Comparison of ENCODE assay signal across 8 mouse cellular contexts in genomic region chr9:31387206-31387605, GRCm38 (mm10). TPM values are rescaled to one million over a fixed set of nuclear protein-coding genes. Genes with fewer than 3 reads are reported as not detected.
DNase-seq lines count a peak whose midpoint lies in the region; ATAC-seq and TF ChIP-seq lines count a peak whose summit lies in the region.

No protein-coding gene starts in this region.

- no peaks in the 10 kb centered on the region for H3K9me3 ChIP-seq in erythroblast, embryonic 14.5 days (ENCODE audit: control insufficient read depth, low read length)
- H3K9me3 ChIP-seq in CH12.LX (replicated peaks; ENCODE audit: low read length) = no peaks in the 10 kb centered on the region
- no peaks in the 10 kb centered on the region for H3K9me3 ChIP-seq in forebrain, embryonic 16.5 days (ENCODE audit: control insufficient read depth, low read length)
- no peaks in the 10 kb centered on the region for H3K9me3 ChIP-seq in liver, embryonic 14.5 days (ENCODE audit: control insufficient read depth, low read length)

- H3K36me3 ChIP-seq in erythroblast, embryonic 14.5 days (ENCODE audit: control insufficient read depth) = peaks cover 31% of the 10 kb centered on the region
- H3K36me3 ChIP-seq in CH12.LX (replicated peaks in 1 of 2; ENCODE audit: control insufficient read depth in 1 of 2, insufficient read depth in 1 of 2, low read length in 1 of 2) = peaks cover 22 to 39% of the 10 kb centered on the region in 2 experiments
- H3K36me3 ChIP-seq in forebrain, embryonic 16.5 days (ENCODE audit: control insufficient read depth, insufficient read depth) = peaks cover 12% of the 10 kb centered on the region
- peaks cover 11% of the 10 kb centered on the region for H3K36me3 ChIP-seq in liver, embryonic 14.5 days (replicated peaks; ENCODE audit: control insufficient read depth, insufficient read depth, low read depth)

- 0 out of 2 replicates have a peak overlapping the region, but pooled peaks have one; percentile 76 for H3K9ac ChIP-seq in CH12.LX (ENCODE audit: insufficient read depth, low read depth)
- no peak overlapping the region for H3K9ac ChIP-seq in forebrain, embryonic 16.5 days (replicated peaks; ENCODE audit: low read depth, low read length)
- peak overlapping the region; percentile 87 for H3K9ac ChIP-seq in liver, embryonic 14.5 days (replicated peaks)

- no peak for TF ChIP-seq CTCF in CH12.LX (conservative IDR thresholded peaks at IDR 0.05 in 1 of 2, IDR thresholded peaks at IDR 0.05 in 1 of 2; ENCODE audit: low read depth in 2 of 2, low read length in 2 of 2)
- no peak for TF ChIP-seq CTCF in liver, embryonic 14.5 days (IDR thresholded peaks at IDR 0.05; ENCODE audit: low read depth)

- dilution Hi-C loops in CH12.LX (cut with MboI; ENCODE audit: extremely low pct_ligation_motif_present, extremely low pct_unique_long_range_greater_than_20kb, low sequenced_read_pairs) = no loop called here

- H3K27me3 ChIP-seq in erythroblast, embryonic 14.5 days (ENCODE audit: control insufficient read depth) = no peaks in the 10 kb centered on the region
- H3K27me3 ChIP-seq in CH12.LX (replicated peaks) = no peaks in the 10 kb centered on the region
- no peaks in the 10 kb centered on the region for H3K27me3 ChIP-seq in forebrain, embryonic 16.5 days (replicated peaks; ENCODE audit: control insufficient read depth, insufficient read depth, low read length)
- no peaks in the 10 kb centered on the region for H3K27me3 ChIP-seq in liver, embryonic 14.5 days (ENCODE audit: control insufficient read depth, insufficient read depth, low read length)

- DNase-seq in CH12.LX (ENCODE audit: extremely low read depth) (no peak), adipocyte (ENCODE audit: low spot score) (no peak)
- DNase-seq in liver, embryonic 14.5 days (ENCODE audit: low read depth in 3 of 3, low spot score in 3 of 3) = no peak
- no peak for DNase-seq in right cerebral cortex, postnatal 4 days
- no peak for DNase-seq in right cerebral cortex, adult 2 months (ENCODE audit: low spot score in 2 of 2)

- no peak for TF ChIP-seq RAD21 in CH12.LX (IDR thresholded peaks at IDR 0.05; ENCODE audit: low read depth, low read length)

- H3K79me2 ChIP-seq in CH12.LX (replicated peaks; ENCODE audit: control insufficient read depth, extremely low read depth, insufficient read depth, poor library complexity, severe bottlenecking) = peaks cover 28% of the 10 kb centered on the region

- no peak for TF ChIP-seq POLR2A in CH12.LX (IDR thresholded peaks at IDR 0.05; ENCODE audit: low read depth, low read length)

- H3K27ac ChIP-seq in CH12.LX (ENCODE audit: insufficient read depth, low read depth) = no peak overlapping the region
- no peak overlapping the region for H3K27ac ChIP-seq in forebrain, embryonic 16.5 days (ENCODE audit: low read length)
- no peak overlapping the region for H3K27ac ChIP-seq in liver, embryonic 14.5 days

- TF ChIP-seq EP300 in CH12.LX (IDR thresholded peaks at IDR 0.05; ENCODE audit: low read length) = no peak
- no peak for TF ChIP-seq EP300 in liver, embryonic 14.5 days (IDR thresholded peaks at IDR 0.05; ENCODE audit: low read depth)

- H3K4me1 ChIP-seq in erythroblast, embryonic 14.5 days (ENCODE audit: control insufficient read depth) = peaks cover 29% of the 10 kb centered on the region
- H3K4me1 ChIP-seq in CH12.LX (ENCODE audit: control insufficient read depth in 1 of 2, insufficient read depth in 2 of 2) = peaks cover 3 to 27% of the 10 kb centered on the region in 2 experiments
- peaks cover 18% of the 10 kb centered on the region for H3K4me1 ChIP-seq in forebrain, embryonic 16.5 days (replicated peaks; ENCODE audit: control insufficient read depth, insufficient read depth, low read length)
- peaks cover 13 to 15% of the 10 kb centered on the region in 2 experiments for H3K4me1 ChIP-seq in liver, embryonic 14.5 days (replicated peaks; ENCODE audit: control insufficient read depth in 2 of 2, insufficient read depth in 2 of 2, low read length in 1 of 2)

- H3K4me3 ChIP-seq in erythroblast, embryonic 14.5 days (replicated peaks) = peak overlapping the region; percentile 94
- peak overlapping the region; percentile 22 to 87 (median 83) for H3K4me3 ChIP-seq in CH12.LX (replicated peaks in 1 of 3; ENCODE audit: low read depth in 2 of 3, low read length in 2 of 3, poor library complexity in 1 of 3)
- H3K4me3 ChIP-seq in forebrain, embryonic 16.5 days (replicated peaks; ENCODE audit: low read length) = peak overlapping the region; percentile 85
- peak overlapping the region; percentile 66 to 89; a peak in 3 of 4 replicates for H3K4me3 ChIP-seq in liver, embryonic 14.5 days (ENCODE audit: insufficient read depth in 1 of 2, low read depth in 2 of 2, low read length in 2 of 2)

- H3K4me2 ChIP-seq in CH12.LX (ENCODE audit: insufficient read depth, low read depth, poor library complexity, severe bottlenecking) = peak overlapping the region; percentile 88
- H3K4me2 ChIP-seq in forebrain, embryonic 16.5 days (ENCODE audit: low read length) = peak overlapping the region; percentile 69
- peak overlapping the region; percentile 69 for H3K4me2 ChIP-seq in liver, embryonic 14.5 days (ENCODE audit: low read depth)

- 90% methylated on average over 5 of the region's 5 CpGs for WGBS in forebrain, embryonic 16.5 days
- WGBS in liver, embryonic 14.5 days (ENCODE audit: insufficient replicate concordance) = 67% methylated on average over 5 of the region's 5 CpGs

- no peak for ATAC-seq in erythroblast, adult 5-6 weeks (replicated peaks; ENCODE audit: low FRiP score, poor library complexity, severe bottlenecking)
- no peak for ATAC-seq in forebrain, embryonic 16.5 days
- no peak for ATAC-seq in liver, embryonic 14.5 days (ENCODE audit: insufficient read depth)

- in situ Hi-C loops in CH12.LX (cut with MboI; ENCODE audit: low pct_ligation_motif_present, low pct_unique_long_range_greater_than_20kb, low sequenced_read_pairs) = no loop called here

TF ChIP-seq in CH12.LX, 34 proteins besides CTCF, POLR2A, EP300 and RAD21:
- TF ChIP-seq MEF2A (IDR thresholded peaks at IDR 0.05; ENCODE audit: borderline replicate concordance, low read depth, low read length) (no peak), ETS1 (conservative IDR thresholded peaks at IDR 0.05; ENCODE audit: low read depth, low read length) (no peak), TBP (conservative IDR thresholded peaks at IDR 0.05; ENCODE audit: low read depth, low read length) (no peak), IRF4 (IDR thresholded peaks at IDR 0.05; ENCODE audit: low read depth, low read length) (no peak), TCF12 (IDR thresholded peaks at IDR 0.05; ENCODE audit: low read depth, low read length) (no peak), MAFK (IDR thresholded peaks at IDR 0.05; ENCODE audit: insufficient replicate concordance, low read length) (no peak), POLR2AphosphoS2 (IDR thresholded peaks at IDR 0.05; ENCODE audit: low read depth, low read length) (no peak), RCOR1 (conservative IDR thresholded peaks at IDR 0.05; ENCODE audit: low read depth, low read length) (no peak), HCFC1 (IDR thresholded peaks at IDR 0.05; ENCODE audit: low read depth, low read length) (no peak), PAX5 (IDR thresholded peaks at IDR 0.05; ENCODE audit: low read length) (no peak), USF1 (IDR thresholded peaks at IDR 0.05; ENCODE audit: low read depth, low read length) (no peak), ZNF384 (IDR thresholded peaks at IDR 0.05; ENCODE audit: low read depth, low read length) (no peak), SIN3A (IDR thresholded peaks at IDR 0.05; ENCODE audit: low read length) (no peak), GABPA (IDR thresholded peaks at IDR 0.05; ENCODE audit: insufficient replicate concordance, low read depth, low read length) (no peak), ZC3H11A (IDR thresholded peaks at IDR 0.05; ENCODE audit: low read depth, low read length) (no peak), ZKSCAN1 (IDR thresholded peaks at IDR 0.05; ENCODE audit: borderline replicate concordance, low read depth, low read length) (no peak), MAX (IDR thresholded peaks at IDR 0.05; ENCODE audit: low read length) (no peak), JUN (IDR thresholded peaks at IDR 0.05; ENCODE audit: insufficient read depth, low read depth, low read length) (no peak), NELFE (IDR thresholded peaks at IDR 0.05; ENCODE audit: low read depth, low read length) (no peak)

RNA-seq across cellular contexts. Expression of gene Nfrkb, which starts 1.2 kb away (rescaled TPM):
- 0.22 and 0.44 TPM in 2 replicates for polyA plus RNA-seq in erythroblast, embryonic 14.5 days (2012)
- total RNA-seq in erythroblast, adult 5-6 weeks (2015; ENCODE audit: low replicate concordance) = 8.3 and 9.0 TPM in 2 replicates
- 10.3 and 14.1 TPM in 2 replicates for total RNA-seq in erythroblast, adult 5-6 weeks (2017; ENCODE audit: low replicate concordance)
- total RNA-seq in CH12.LX (2012; rRNA removed) = 15.6 and 17.0 TPM in 2 replicates
- total RNA-seq in CH12.LX (2014; rRNA removed) = 15.2 and 15.5 TPM in 2 replicates
- polyA plus RNA-seq in CH12.LX (2012; ENCODE audit: insufficient read length, low read depth) = 20.1 and 22.0 TPM in 2 replicates
- 29.0 and 31.9 TPM in 2 replicates for polyA plus RNA-seq in forebrain, embryonic 16.5 days (2015; fragmentation: Nextera tagmentation; extraction: Ambion mirVana)
- 5.6 TPM in 2 replicates for polyA plus RNA-seq in liver, embryonic 14.5 days (2012; rRNA removed)
- polyA plus RNA-seq in liver, embryonic 14.5 days (2014; fragmentation: Nextera tagmentation; extraction: Ambion mirVana) = 4.8 and 5.9 TPM in 2 replicates
